In genomic region chr12:8771844-8772380, GRCm38 (mm10) we compare ENCODE assay signal across 8 mouse cellular contexts. TPM values are rescaled to one million over a fixed set of nuclear protein-coding genes. Genes with fewer than 3 reads are reported as not detected.
DNase-seq lines count a peak whose midpoint lies in the region; ATAC-seq and TF ChIP-seq lines count a peak whose summit lies in the region.

No protein-coding gene starts in this region.

- no peak for ATAC-seq in lung, postnatal 0 days

- peak overlapping the region; percentile 70 for H3K27ac ChIP-seq in gastrocnemius, adult 2 months
- peak overlapping the region; percentile 97 for H3K27ac ChIP-seq in embryonic facial prominence, embryonic 10.5 days (replicated peaks)
- peak overlapping the region; percentile 89 for H3K27ac ChIP-seq in lung, postnatal 0 days (ENCODE audit: low read length)

- H3K4me1 ChIP-seq in embryonic facial prominence, embryonic 10.5 days: peaks cover 39% of the 10 kb centered on the region
- peaks cover 5% of the 10 kb centered on the region; the same call in 1 of the 2 replicates for H3K4me1 ChIP-seq in lung, postnatal 0 days (ENCODE audit: insufficient read depth, low read depth, low read length)

- peak overlapping the region; percentile 75 for H3K4me3 ChIP-seq in gastrocnemius, adult 2 months
- H3K4me3 ChIP-seq in embryonic facial prominence, embryonic 10.5 days: peak overlapping the region; percentile 88
- peak overlapping the region; percentile 82 for H3K4me3 ChIP-seq in lung, postnatal 0 days (ENCODE audit: low read depth, low read length)

- TF ChIP-seq CTCF in gastrocnemius, adult 2 months (IDR thresholded peaks at IDR 0.05): no peak
- TF ChIP-seq CTCF in lung, postnatal 0 days (IDR thresholded peaks at IDR 0.05): no peak

- H3K4me2 ChIP-seq in lung, postnatal 0 days (replicated peaks; ENCODE audit: low read depth, low read length): peak overlapping the region; percentile 90

- peak overlapping the region; percentile 79 for H3K9ac ChIP-seq in lung, postnatal 0 days (replicated peaks; ENCODE audit: low read depth)

- intact Hi-C loops in gastrocnemius, adult 2 months (cut with DNase I): loop anchor here (5.0 kb wide), 1 partner anchor 115 kb away; no protein-coding TSS in a partner anchor
- intact Hi-C loops in heart, postnatal 14 days (cut with DNase I): loop anchor here (2.0 to 5.0 kb wide), 2 partner anchors 85 to 111 kb away; no protein-coding TSS in a partner anchor

- under 1% methylated on average over 37 of the region's 37 CpGs for WGBS in embryonic facial prominence, embryonic 10.5 days
- 3% methylated on average over 37 of the region's 37 CpGs for WGBS in lung, postnatal 0 days

- peaks cover 9% of the 10 kb centered on the region; the same call in 1 of the 2 replicates for H3K36me3 ChIP-seq in embryonic facial prominence, embryonic 10.5 days (replicated peaks)
- H3K36me3 ChIP-seq in lung, postnatal 0 days (ENCODE audit: insufficient read depth, low read length): no peaks in the 10 kb centered on the region

- no peaks in the 10 kb centered on the region for H3K27me3 ChIP-seq in embryonic facial prominence, embryonic 10.5 days (replicated peaks; ENCODE audit: low read depth, poor library complexity, severe bottlenecking)
- H3K27me3 ChIP-seq in lung, postnatal 0 days (replicated peaks; ENCODE audit: insufficient read depth, low read length): no peaks in the 10 kb centered on the region

- no peak for TF ChIP-seq EP300 in lung, postnatal 0 days (IDR thresholded peaks at IDR 0.05)

- peaks cover 4% of the 10 kb centered on the region; the same call in 1 of the 2 replicates for H3K9me3 ChIP-seq in embryonic facial prominence, embryonic 10.5 days
- no peaks in the 10 kb centered on the region for H3K9me3 ChIP-seq in lung, postnatal 0 days (ENCODE audit: low read length)

- peak; percentile 43 for DNase-seq in gastrocnemius, adult 2 months
- no peak for DNase-seq in gastrocnemius, postnatal 25 days
- peak; percentile 33 to 38 for DNase-seq in B cell, adult 2 months
- peak; percentile 81 for DNase-seq in embryonic facial prominence, embryonic 10.5 days (ENCODE audit: low spot score)
- peak; percentile 34 to 40 for DNase-seq in heart, postnatal 14 days
- no peak for DNase-seq in lung, postnatal 0 days (ENCODE audit: low spot score)
- peak; percentile 60 for DNase-seq in testis, postnatal 10 days (ENCODE audit: low spot score)
- no peak for DNase-seq in c-Kit-positive CD71-positive TER-119-positive erythroid progenitor cells, embryonic 14.5 days (ENCODE audit: low spot score)

RNA-seq across cellular contexts. Expression of gene Sdc1, which starts 0.8 kb away (rescaled TPM):
- 1 to 10 TPM; 1.9 to 2.7 TPM for total RNA-seq in gastrocnemius, adult 2 months (2021)
- 1 to 10 TPM; 3.6 to 5.1 TPM for total RNA-seq in gastrocnemius, postnatal 25 days (2021)
- 157 and 158 TPM in 2 replicates for polyA plus RNA-seq in embryonic facial prominence, embryonic 10.5 days (2016; fragmentation: Nextera tagmentation; extraction: Ambion mirVana)
- total RNA-seq in heart, postnatal 14 days (2021): 10 to 100 TPM; 10.9 to 12.2 TPM
- polyA plus RNA-seq in lung, postnatal 0 days (2015; fragmentation: Nextera tagmentation; extraction: Ambion mirVana): 303 and 306 TPM in 2 replicates

Comparison
In these comparisons a context has a peak if more than half of its experiments do, and no peak if none do; other contexts are left out.
1. DNase-seq: peak in gastrocnemius, adult 2 months (single experiment), B cell, adult 2 months (2 of 2), embryonic facial prominence, embryonic 10.5 days (single experiment), heart, postnatal 14 days (2 of 2) and testis, postnatal 10 days (single experiment); none in gastrocnemius, postnatal 25 days (single experiment), lung, postnatal 0 days (single experiment) and c-Kit-positive CD71-positive TER-119-positive erythroid progenitor cells, embryonic 14.5 days (single experiment).
2. Peak in every context shown above with its lines, with median percentiles within 50 percentile points of each other: H3K27ac ChIP-seq and H3K4me3 ChIP-seq.